Mouse (Mus musculus) spleen, adult 2 months (tissue): ENCODE results near the gene Gm20388. TPM values are rescaled to one million over a fixed set of nuclear protein-coding genes. Genes with fewer than 3 reads are reported as not detected.
A peak's percentile ranks its signal among the peaks of the same experiment; 100 is the strongest.

Experiments used
- DNase-seq, 2 experiments: peaks; one replicate each; pipeline versions ENCODE4 v3.0.0 to v3.0.0-alpha.2; 2012 to 2021; ENCODE audit warnings: low spot score in 2 of 2, low read depth in 1 of 2
- H3K27ac ChIP-seq: fragments of 200-500 bp; 2 replicates; pipeline ENCODE4 v1.5.1; 2012; ENCODE audit warnings: low read length, inconsistent platforms; ENCODE audit not compliant: insufficient read depth
- H3K27me3 ChIP-seq: fragments of 200-500 bp; 2 replicates; pipeline ENCODE4 v1.6.1; 2012; ENCODE audit warnings: mild to moderate bottlenecking, moderate library complexity, low read length, inconsistent platforms; ENCODE audit not compliant: control insufficient read depth, insufficient read depth
- H3K36me3 ChIP-seq: fragments of 200-500 bp; 2 replicates; pipeline ENCODE4 v1.6.1; 2012; ENCODE audit warnings: mild to moderate bottlenecking, low read length, inconsistent platforms; ENCODE audit not compliant: control insufficient read depth, insufficient read depth
- H3K4me1 ChIP-seq: fragments of 200-500 bp; 2 replicates; pipeline ENCODE4 v1.6.1; 2011; ENCODE audit warnings: inconsistent platforms; ENCODE audit not compliant: control insufficient read depth, insufficient read depth, insufficient read length
- H3K4me3 ChIP-seq: fragments of 200-500 bp; 2 replicates; pipeline ENCODE4 v1.5.1; 2011; ENCODE audit warnings: mild to moderate bottlenecking, inconsistent platforms; ENCODE audit not compliant: insufficient read depth, insufficient read length; ENCODE audit errors: extremely low read depth
- CTCF ChIP-seq: fragments of 200-500 bp; IDR thresholded peaks from 2 replicates; pipeline ENCODE4 v1.5.1; 2011; ENCODE audit warnings: mild to moderate bottlenecking, inconsistent platforms; ENCODE audit not compliant: insufficient read depth, insufficient read length, insufficient replicate concordance; ENCODE audit errors: extremely low read depth
- POLR2A ChIP-seq: fragments of 200-500 bp; IDR thresholded peaks from 2 replicates; pipeline ENCODE4 v1.6.1; 2011; ENCODE audit warnings: low read depth, low read length, inconsistent platforms
- WGBS: fragments of 180-500 bp; shearing (Covaris S2); methylation state at CpG from one replicate; pipeline ENCODE4 v1.1.7; 2018; 5-methylcytosine and 5-hydroxymethylcytosine counted together
- polyA plus RNA-seq: library from polyadenylated mRNA; depleted of rRNA; stranded (reverse); fragments of >200 nt; gene quantifications from 2 replicates; pipeline ENCODE4 v1.2.3, GENCODE M21; 2012

Gene Gm20388
- polyA plus RNA-seq, 1 experiment: 26.1 TPM

DNA sequence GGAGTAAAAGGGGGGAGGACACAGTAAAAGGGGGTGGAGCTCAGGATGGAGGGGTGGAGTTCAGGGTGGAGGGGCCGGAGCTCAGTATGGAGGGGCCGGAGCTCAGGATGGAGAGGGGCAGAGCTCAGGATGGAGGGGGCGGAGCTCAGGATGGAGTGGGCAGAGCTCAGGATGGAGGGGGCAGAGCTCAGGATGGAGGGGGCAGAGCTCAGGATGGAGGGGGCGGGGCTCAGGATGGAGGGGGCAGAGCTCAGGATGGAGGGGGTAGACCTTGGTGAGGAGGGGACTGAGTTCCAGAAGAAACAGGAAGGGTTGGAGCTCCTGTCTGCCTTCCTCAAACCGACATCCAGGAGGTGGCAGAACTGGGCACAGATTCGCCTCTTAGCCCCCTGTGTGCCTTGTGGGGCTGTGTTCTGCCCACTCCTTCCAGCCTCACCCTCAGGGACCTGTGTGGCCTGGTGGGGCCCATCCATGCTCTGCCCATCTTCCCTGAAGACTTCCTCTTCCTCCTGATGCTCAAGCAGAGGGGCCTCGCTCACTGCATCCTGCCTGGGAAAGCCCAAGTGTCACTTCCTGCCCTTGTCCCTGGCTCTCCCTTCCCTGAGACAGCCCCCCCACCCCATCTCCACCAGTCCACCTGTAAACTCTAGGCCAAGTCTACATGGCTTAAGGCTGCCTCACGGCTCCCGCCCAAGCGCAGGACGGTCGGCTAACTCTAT is 2586.5 kb downstream of the Gm20388 start:
- Histone ChIP-seq H3K27ac (no peak overlapping the region), H3K27me3 (no peaks in the 10 kb centered on the region), H3K36me3 (peaks cover 39% of the 10 kb centered on the region), H3K4me1 (no peaks in the 10 kb centered on the region), H3K4me3 (no peak overlapping the region)
- TF ChIP-seq POLR2A (no peak), CTCF (no peak)
- WGBS: 87% methylated on average over 12 of the region's 12 CpGs
- no peak for DNase-seq

DNA sequence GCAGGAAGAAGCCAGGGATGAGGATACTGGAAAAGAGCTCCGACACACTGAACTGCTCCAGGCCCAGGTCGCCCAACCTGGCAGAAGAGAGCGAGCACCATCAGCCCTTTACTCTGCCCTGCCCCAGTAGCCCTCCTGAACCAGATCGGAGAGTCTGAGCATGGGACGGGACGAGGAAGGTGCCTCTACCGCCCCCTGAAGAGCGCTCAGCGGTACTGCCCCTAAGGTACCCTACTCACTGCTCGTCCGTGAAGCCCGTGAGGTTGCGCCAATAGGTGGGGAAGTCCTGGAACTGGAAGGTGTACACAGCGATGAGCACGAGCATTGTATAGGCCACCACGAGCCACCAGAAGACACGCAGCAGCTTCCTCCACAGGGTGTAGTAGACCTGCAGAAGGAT is 2587.3 kb downstream of the Gm20388 start:
- 74% methylated on average over 17 of the region's 17 CpGs for WGBS
- DNase-seq: no peak
- Histone ChIP-seq H3K4me1 (no peaks in the 10 kb centered on the region), H3K27ac (no peak overlapping the region), H3K27me3 (no peaks in the 10 kb centered on the region), H3K36me3 (peaks cover 36% of the 10 kb centered on the region), H3K4me3 (no peak overlapping the region)
- peak; percentile 39; the same call in 1 of the 2 replicates for TF ChIP-seq CTCF
- no peak for TF ChIP-seq POLR2A

DNA sequence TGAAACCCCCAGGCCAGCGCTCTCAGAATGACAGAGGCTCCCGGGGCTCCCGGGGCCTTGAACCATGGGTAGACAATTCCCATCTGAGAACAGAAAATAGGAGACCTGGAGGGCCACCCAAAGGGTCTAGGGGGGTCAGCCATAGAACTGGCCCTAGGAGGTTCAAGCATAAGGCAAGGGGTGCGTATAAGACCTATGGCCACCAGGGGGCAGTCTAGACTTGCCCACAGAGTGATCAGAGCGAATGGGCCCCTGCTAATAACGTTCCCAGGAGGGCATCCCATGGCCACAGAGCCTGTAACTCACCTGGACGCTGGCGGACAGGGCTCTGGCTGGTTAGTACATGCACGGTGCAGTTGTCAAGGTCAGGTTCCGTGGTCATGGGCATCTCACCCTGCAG is 2590.2 kb downstream of the Gm20388 start:
- no peaks in the 10 kb centered on the region for H3K27me3 ChIP-seq
- no peaks in the 10 kb centered on the region for H3K4me1 ChIP-seq
- WGBS: 36% methylated on average over 10 of the region's 10 CpGs
- DNase-seq: peak; percentile 60 to 73
- no peak overlapping the region for H3K4me3 ChIP-seq
- peaks cover 27% of the 10 kb centered on the region for H3K36me3 ChIP-seq
- no peak overlapping the region for H3K27ac ChIP-seq
- TF ChIP-seq CTCF: peak; percentile 90; the same call in 1 of the 2 replicates
- no peak for TF ChIP-seq POLR2A

DNA sequence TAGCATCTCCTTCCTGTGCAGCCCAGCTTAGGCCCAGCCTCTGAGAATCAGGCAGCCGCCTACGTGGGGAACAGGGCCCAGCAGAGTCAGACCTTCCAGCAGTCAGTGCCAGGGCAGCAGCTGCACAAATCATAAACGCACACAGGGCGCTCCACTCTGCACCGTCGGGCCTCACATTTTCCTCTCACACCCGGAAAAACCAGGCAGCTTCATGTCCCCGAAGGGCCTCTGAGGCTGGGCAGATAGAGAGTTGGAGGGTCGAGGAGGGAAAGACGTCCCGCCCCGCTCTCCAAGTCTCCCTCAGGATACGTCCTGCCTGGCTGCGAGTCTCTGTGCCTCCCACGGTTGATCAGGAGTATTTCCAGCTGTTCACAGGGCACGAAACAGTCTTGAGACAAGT is 2600.9 kb downstream of the Gm20388 start:
- 97% methylated on average over 16 of the region's 16 CpGs for WGBS
- Histone ChIP-seq H3K4me1 (no peaks in the 10 kb centered on the region), H3K36me3 (0 out of 2 replicates have a peak, but pooled peaks cover 2% of the 10 kb centered on the region), H3K27ac (no peak overlapping the region), H3K4me3 (no peak overlapping the region), H3K27me3 (no peaks in the 10 kb centered on the region)
- TF ChIP-seq CTCF (no peak), POLR2A (no peak)
- no peak for DNase-seq

DNA sequence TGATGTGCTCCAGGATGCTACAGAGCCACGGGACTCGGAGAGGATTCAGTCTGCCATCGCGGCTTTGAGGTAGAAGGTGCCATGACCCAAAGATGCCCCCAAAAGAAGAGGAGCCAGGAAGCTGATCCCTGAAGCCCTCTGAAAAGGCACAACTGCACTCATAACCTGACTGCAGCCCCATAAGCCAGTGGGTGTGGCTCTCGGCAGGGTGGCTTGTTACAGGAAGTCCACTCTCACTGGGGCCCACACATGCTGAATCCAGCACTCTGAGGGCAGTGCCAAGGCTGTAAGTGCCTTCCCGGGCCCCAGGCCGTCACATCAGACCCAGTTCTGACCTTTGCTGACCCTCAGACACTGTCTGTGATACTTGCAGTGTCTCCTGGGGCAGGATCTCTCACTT is 2601.8 kb downstream of the Gm20388 start:
- no peak overlapping the region for H3K4me3 ChIP-seq
- no peaks in the 10 kb centered on the region for H3K27me3 ChIP-seq
- no peak overlapping the region for H3K27ac ChIP-seq
- no peak for DNase-seq
- WGBS: 80% methylated on average over 7 of the region's 7 CpGs
- no peaks in the 10 kb centered on the region for H3K36me3 ChIP-seq
- TF ChIP-seq CTCF (no peak), POLR2A (no peak)
- no peaks in the 10 kb centered on the region for H3K4me1 ChIP-seq

DNA sequence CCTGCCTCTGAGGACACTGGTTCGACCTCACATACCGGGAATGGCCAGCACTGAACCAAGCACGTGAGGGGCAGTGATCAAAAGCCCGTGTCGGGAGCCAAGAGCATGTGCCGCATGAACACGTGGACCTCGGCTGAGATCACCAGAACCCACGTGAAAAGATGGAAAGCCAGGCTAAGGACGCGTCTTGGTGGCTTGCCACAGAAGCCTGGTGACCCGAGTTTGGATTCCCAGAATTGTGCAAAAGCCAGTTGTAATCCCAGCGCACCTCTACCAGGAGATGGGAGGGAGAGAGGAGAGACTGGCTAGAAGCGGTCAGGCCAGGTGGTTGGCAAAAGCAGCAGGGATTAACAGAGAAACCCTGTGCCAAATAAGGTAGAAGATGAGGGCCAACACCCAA is 2605.1 kb downstream of the Gm20388 start:
- H3K36me3 ChIP-seq: no peaks in the 10 kb centered on the region
- H3K4me1 ChIP-seq: no peaks in the 10 kb centered on the region
- no peak overlapping the region for H3K27ac ChIP-seq
- TF ChIP-seq CTCF (no peak), POLR2A (no peak)
- H3K27me3 ChIP-seq: no peaks in the 10 kb centered on the region
- WGBS: 95% methylated on average over 14 of the region's 14 CpGs
- H3K4me3 ChIP-seq: no peak overlapping the region
- no peak for DNase-seq

DNA sequence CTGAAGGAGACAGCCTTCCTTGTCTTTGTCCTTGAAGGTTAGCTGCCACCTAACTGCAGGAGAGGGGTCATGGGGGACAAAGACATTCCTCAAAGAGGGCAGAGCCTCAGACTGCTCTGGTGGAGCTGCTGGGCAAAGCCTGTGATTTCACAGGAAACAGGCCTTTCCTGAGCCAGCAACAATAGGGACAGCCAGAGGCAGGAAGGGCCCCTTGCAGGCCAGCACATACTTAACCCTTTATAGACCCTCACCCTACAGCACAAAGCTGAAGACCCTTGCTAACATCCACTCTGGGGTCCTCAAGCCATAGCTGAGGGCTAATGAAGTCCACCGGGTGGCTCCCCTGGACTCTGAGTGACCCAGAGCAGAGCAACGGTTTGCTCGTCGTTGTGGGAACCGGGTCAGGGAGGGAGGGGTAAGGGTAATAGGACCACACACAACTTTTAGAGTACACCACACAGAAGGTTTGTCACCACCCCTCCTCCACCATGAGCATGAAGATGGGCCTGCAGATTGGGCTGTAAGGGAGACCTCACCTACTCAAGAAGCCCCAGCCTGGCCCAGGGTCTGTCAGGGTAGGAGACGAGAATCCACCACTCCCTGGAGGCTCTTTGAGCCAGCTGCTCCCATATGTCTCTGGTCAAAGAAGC is 2607.0 kb downstream of the Gm20388 start:
- Histone ChIP-seq H3K36me3 (no peaks in the 10 kb centered on the region), H3K4me1 (no peaks in the 10 kb centered on the region), H3K4me3 (no peak overlapping the region), H3K27me3 (no peaks in the 10 kb centered on the region), H3K27ac (peak overlapping the region; percentile 29; the same call in 1 of the 2 replicates)
- no peak for DNase-seq
- TF ChIP-seq POLR2A: no peak
- no peak for TF ChIP-seq CTCF
- 41% methylated on average over 6 of the region's 6 CpGs for WGBS
